Mouse (Mus musculus) gastrocnemius, adult 2 months (tissue): Measurements from ENCODE around the gene Gls. TPM values are rescaled to one million over a fixed set of nuclear protein-coding genes. Genes with fewer than 3 reads are reported as not detected.

ENCODE experiments used
- DNase-seq: peaks from one replicate; pipeline ENCODE4 v3.0.0; 2022
- H3K27ac ChIP-seq: fragments of 200-600 bp; 2 replicates; pipeline ENCODE4 v1.8.1; 2022; ENCODE audit warnings: mild to moderate bottlenecking
- H3K4me3 ChIP-seq: fragments of 200-600 bp; 2 replicates; pipeline ENCODE4 v1.8.1; 2022; ENCODE audit warnings: mild to moderate bottlenecking, moderate library complexity
- CTCF ChIP-seq: fragments of 200-600 bp; IDR thresholded peaks from 2 replicates; pipeline ENCODE4 v1.8.1; 2022; ENCODE audit warnings: antibody characterized with exemption, mild to moderate bottlenecking, moderate library complexity
- intact Hi-C: fragments of 180-260 bp; cut with DNase I; formaldehyde crosslinking; loops from one replicate; pipeline ENCODE4 v1.15.1; 2025
- total RNA-seq, 2 experiments: library from RNA; stranded (reverse); gene quantifications; 2 replicates each; pipeline ENCODE4 v1.2.3; 2021

The Gls gene
- total RNA-seq, 2 experiments from 2014 or later: 57.3 to 88.0 TPM

DNA sequence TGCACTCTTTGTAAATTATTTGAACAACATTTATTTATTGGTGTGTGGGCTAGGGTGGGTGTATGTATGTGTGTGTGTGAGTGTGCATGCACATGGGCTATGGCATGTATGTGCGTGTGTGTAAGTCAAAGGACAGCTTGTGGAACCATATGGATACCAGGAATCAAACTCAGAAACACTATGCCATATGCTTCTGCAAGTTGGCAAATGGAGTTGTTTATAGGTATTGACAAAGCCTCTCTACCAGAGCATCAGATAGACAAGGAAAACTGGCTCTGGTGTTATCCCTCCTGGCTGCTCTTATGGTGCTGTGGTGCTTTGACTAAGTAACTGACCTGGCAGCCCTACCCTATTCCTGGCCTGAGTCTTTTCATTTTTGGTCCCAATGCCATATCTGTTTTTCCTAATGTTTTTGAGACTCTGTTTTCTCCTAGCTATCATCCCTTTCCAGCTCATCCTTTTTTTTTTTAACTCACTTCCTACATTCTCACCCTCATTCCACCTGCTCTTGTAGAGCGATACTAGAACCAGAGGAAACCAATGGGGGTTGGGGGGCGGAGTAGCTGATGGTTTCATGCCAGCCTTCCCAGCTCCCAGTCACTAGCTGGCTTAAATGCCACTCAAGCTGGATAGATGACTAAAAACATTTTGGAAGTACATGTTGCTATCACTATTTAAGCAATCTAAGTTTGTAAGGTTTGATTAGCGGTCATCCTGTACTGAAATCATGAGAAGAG lies 27.5 kb upstream of the Gls start:
- no peak overlapping the region for H3K27ac ChIP-seq
- no peak for DNase-seq
- no peak for TF ChIP-seq CTCF
- H3K4me3 ChIP-seq: no peak overlapping the region
- intact Hi-C loops: no loop called here

DNA sequence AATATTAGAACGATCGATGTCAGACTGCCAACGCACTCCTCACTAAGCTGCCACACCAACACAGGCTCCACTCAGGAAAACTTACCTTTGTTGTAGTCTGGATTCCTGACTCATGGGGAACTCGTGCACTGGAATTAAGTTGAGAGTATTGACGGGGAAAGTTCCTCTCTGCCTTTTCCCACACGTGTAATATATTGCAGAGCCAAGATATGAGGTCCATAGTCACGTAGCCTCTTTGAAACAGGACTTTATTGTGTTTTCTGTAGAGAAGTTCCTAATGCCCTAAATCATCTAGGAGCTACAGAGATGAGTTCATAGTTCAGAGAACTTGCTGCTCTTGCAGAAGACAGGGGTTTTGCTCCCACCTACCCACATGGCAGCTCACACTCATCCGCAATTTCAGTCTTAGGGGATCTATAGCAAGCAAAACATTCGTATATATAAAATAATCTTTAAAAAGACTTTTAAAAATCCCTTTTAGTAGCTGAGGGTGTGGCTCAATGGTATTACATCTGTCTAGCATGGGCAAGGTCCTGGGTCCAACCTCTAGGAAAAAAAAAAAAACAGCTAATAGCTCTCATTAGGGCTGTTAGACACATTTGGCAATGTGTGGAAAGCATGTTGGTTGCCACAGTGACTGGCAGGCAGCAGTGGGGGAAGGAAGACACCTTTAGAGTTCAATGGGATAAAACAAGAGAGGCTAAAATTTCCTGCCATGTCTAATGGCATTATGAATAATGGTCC lies 25.1 kb upstream of the Gls start:
- TF ChIP-seq CTCF: no peak
- no peak for DNase-seq
- no peak overlapping the region for H3K4me3 ChIP-seq
- intact Hi-C loops: no loop called here
- H3K27ac ChIP-seq: no peak overlapping the region

DNA sequence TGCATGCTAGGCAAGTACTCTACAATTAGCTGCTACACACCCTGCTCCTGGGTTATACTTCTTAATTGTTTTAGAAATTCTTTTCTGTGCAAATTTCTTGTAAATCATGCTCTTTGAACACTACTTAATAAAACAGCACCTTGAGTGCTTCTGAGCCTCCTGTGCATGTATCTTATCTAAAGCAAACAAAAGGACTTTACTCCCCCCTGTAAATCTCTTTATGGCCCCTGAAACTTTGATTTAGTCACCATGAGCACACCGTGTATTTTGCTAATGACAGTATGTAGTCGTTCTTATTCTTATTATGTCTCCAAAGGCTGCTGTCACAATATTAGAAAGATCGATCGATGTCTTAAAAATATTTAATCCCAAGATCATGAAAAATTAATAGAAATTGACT lies 23.9 kb upstream of the Gls start:
- Histone ChIP-seq H3K27ac (no peak overlapping the region), H3K4me3 (no peak overlapping the region)
- TF ChIP-seq CTCF: no peak
- intact Hi-C loops: no loop called here
- DNase-seq: no peak

- no peak for TF ChIP-seq CTCF
- Histone ChIP-seq H3K4me3 (no peak overlapping the region), H3K27ac (no peak overlapping the region)
- no peak for DNase-seq
- intact Hi-C loops: no loop called here
These were observed 23.2 kb upstream of the Gls start for GRCm38 (mm10) chr1:52256194-52256593.

- no peak for TF ChIP-seq CTCF
- H3K27ac ChIP-seq: no peak overlapping the region
- intact Hi-C loops: no loop called here
- no peak for DNase-seq
- no peak overlapping the region for H3K4me3 ChIP-seq
These were observed 21.4 kb upstream of the Gls start for GRCm38 (mm10) chr1:52254411-52254810.

DNA sequence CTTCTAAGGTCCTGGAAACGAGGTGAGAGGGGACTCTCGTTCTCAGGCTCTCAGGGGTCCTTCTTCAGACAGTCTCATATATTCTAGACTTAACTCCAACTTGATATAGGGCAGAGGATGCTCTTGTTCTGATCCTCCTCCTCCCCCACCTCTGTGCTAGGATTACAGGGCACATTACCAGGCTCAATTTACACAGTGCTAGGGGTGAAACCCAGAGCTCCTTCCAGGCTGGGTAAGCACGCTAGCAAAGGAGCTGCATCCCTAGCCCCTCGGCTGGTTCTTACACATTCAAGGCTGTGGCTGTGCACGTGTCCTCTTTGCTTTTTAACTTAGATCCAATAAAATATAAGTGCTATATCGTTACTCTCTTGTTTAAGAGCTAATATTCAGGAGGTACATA lies 20.4 kb upstream of the Gls start:
- no peak overlapping the region for H3K27ac ChIP-seq
- intact Hi-C loops: no loop called here
- no peak overlapping the region for H3K4me3 ChIP-seq
- TF ChIP-seq CTCF: no peak
- no peak for DNase-seq

- Histone ChIP-seq H3K27ac (no peak overlapping the region), H3K4me3 (no peak overlapping the region)
- intact Hi-C loops: no loop called here
- DNase-seq: no peak
- TF ChIP-seq CTCF: no peak
These were observed 19.4 kb upstream of the Gls start for GRCm38 (mm10) chr1:52252447-52252846.

- no peak for DNase-seq
- Histone ChIP-seq H3K27ac (no peak overlapping the region), H3K4me3 (no peak overlapping the region)
- TF ChIP-seq CTCF: no peak
- intact Hi-C loops: no loop called here
These were observed 18.2 kb upstream of the Gls start for GRCm38 (mm10) chr1:52251038-52251735.

DNA sequence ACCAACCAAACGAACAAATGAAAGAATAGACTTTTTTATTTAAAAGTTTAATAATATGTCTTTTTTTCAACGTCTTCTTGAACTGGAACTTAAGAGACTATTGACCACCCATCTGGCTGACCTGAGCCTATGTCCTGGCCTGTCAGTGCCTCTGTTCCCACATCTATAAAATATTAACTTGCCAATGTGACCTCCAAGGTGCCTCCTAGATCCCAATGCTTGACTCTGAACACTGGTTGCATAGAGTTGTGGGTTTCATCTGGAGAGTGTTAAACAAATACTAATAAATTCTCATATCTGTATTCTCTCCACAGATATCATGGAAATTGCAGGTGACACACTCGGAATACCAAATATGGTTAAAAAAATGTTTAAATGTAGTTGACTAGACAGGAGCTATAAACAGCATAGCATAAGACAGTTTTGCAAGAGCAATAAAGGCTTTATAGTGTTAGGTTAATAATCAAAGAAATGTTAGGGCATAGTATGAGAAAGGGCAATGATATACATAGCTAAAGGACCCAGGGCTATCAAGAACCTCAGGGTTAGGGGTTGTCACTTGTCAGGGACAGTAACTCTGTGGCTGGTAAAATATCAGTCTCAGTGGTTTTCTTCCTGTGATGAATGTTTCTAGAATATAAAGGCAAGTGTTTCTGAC lies 16.0 kb upstream of the Gls start:
- intact Hi-C loops: no loop called here
- Histone ChIP-seq H3K27ac (no peak overlapping the region), H3K4me3 (no peak overlapping the region)
- no peak for DNase-seq
- TF ChIP-seq CTCF: no peak

GRCm38 (mm10) chr1:52242270-52242669 lies 9.2 kb upstream of the Gls start:
- intact Hi-C loops: no loop called here
- no peak for TF ChIP-seq CTCF

GRCm38 (mm10) chr1:52232766-52233140 lies 279 bp downstream of the Gls start:
- DNase-seq: no peak
- TF ChIP-seq CTCF: no peak
- H3K27ac ChIP-seq: peak overlapping the region; percentile 97
- H3K4me3 ChIP-seq: peak overlapping the region; percentile 99
- intact Hi-C loops: loop anchor here (2.0 to 5.0 kb wide), 3 partner anchors 36 to 115 kb away; partner anchors contain the start of gene Stat1

More at GRCm38 (mm10) chr1:52242270-52242669, 9.2 kb upstream of the Gls start:
- DNase-seq: no peak
- H3K4me3 ChIP-seq: no peak overlapping the region
- H3K27ac ChIP-seq: no peak overlapping the region

DNA sequence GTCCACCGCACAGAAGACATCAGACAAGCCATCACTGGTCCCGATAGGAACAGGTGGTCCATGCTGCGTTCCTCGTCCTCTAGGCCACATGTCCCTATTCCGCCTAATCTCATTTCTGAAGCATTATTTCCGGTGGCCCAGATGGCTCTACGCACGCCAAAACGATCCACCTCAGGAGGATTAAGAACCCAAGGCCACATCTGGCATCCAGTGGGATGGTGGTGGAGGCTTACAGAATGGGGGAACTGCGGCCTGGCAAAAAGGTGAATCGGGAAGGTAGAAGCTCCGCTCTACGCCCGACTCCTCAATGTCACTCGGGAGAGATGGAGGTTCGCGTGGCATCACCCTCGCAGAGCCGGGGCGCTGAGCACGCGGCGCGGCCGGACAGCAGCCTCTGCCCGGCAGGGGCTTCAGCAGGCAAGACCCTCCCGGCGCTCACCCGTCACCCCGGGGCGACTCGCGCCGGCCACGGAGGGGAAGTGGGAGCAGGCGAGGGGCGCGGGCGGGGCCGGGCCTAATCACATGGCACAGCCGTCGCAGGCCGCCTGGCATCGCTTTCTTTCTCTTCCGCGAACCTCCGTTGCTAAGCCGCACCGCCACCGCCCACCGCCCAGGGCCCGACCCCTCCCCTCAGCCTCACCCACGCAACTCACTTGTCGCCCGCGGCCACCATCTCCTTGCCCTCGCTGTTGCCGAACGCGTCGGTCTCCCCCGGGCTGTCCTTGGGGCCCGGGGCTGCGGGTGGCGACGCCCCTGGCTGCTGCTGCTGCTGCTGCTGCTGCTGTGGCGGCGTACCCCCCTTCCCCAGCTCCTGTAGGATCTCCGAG lies 880 bp downstream of the Gls start:
- Histone ChIP-seq H3K27ac (peak overlapping the region; percentile 97), H3K4me3 (peak overlapping the region; percentile 99)
- no peak for TF ChIP-seq CTCF
- DNase-seq: peak; percentile 79
- intact Hi-C loops: loop anchor here (2.0 to 5.0 kb wide), 3 partner anchors 37 to 115 kb away; partner anchors contain the start of gene Stat1
